Mouse (Mus musculus): ENCODE measurements around the gene Rtn4rl1. TPM values are rescaled to one million over a fixed set of nuclear protein-coding genes. Genes with fewer than 3 reads are reported as not detected.

The Rtn4rl1 gene
- polyA plus RNA-seq, 1 experiment: 0.40 TPM

GRCm38 (mm10) chr11:75240158-75240934 is 46.8 kb downstream of the Rtn4rl1 start:
- Histone ChIP-seq H3K4me3 (ENCODE audit: insufficient read depth, poor library complexity, severe bottlenecking) (no peak overlapping the region), H3K79me3 (ENCODE audit: low read depth) (no peaks in the 10 kb centered on the region), H3K27me3 (ENCODE audit: control insufficient read depth, insufficient read depth, insufficient read length) (peaks cover 16% of the 10 kb centered on the region), H3K36me3 (ENCODE audit: control insufficient read depth, insufficient read depth) (no peaks in the 10 kb centered on the region), H3ac (ENCODE audit: control insufficient read depth, insufficient read length, low read depth) (no peak overlapping the region), H3K79me2 (ENCODE audit: control insufficient read depth, insufficient read depth) (no peaks in the 10 kb centered on the region)
- TF ChIP-seq CEBPB (IDR thresholded peaks at IDR 0.05; ENCODE audit: low read depth): no peak

GRCm38 (mm10) chr11:75242710-75243255 is 49.2 kb downstream of the Rtn4rl1 start:
- TF ChIP-seq CEBPB (IDR thresholded peaks at IDR 0.05; ENCODE audit: low read depth) (no peak), MYOD1 (IDR thresholded peaks at IDR 0.05; ENCODE audit: control insufficient read depth, insufficient read length, low read depth) (no peak), FOSL1 (IDR thresholded peaks at IDR 0.05; ENCODE audit: insufficient read depth, low read length, poor library complexity, severe bottlenecking) (no peak), MYOG (IDR thresholded peaks at IDR 0.05; ENCODE audit: control insufficient read depth, extremely low read depth, insufficient read length) (no peak), CTCF (IDR thresholded peaks at IDR 0.05; ENCODE audit: control insufficient read depth, insufficient read depth, insufficient read length) (no peak), MAX (IDR thresholded peaks at IDR 0.05) (no peak), USF1 (IDR thresholded peaks at IDR 0.05; ENCODE audit: low read depth) (no peak)
- H3K27me3 ChIP-seq (ENCODE audit: control insufficient read depth, insufficient read depth, insufficient read length): peaks cover 4% of the 10 kb centered on the region
- H3K4me3 ChIP-seq (ENCODE audit: insufficient read depth, poor library complexity, severe bottlenecking): no peak overlapping the region
- H3ac ChIP-seq (ENCODE audit: control insufficient read depth, insufficient read length, low read depth): no peak overlapping the region
- H3K79me3 ChIP-seq (ENCODE audit: low read depth): no peaks in the 10 kb centered on the region
- H3K79me2 ChIP-seq (ENCODE audit: control insufficient read depth, insufficient read depth): no peaks in the 10 kb centered on the region
- no peaks in the 10 kb centered on the region for H3K36me3 ChIP-seq (ENCODE audit: control insufficient read depth, insufficient read depth)

GRCm38 (mm10) chr11:75244368-75245275 is 51.0 kb downstream of the Rtn4rl1 start:
- no peaks in the 10 kb centered on the region for H3K79me3 ChIP-seq (ENCODE audit: low read depth)
- H3K27me3 ChIP-seq (ENCODE audit: control insufficient read depth, insufficient read depth, insufficient read length): no peaks in the 10 kb centered on the region
- TF ChIP-seq FOSL1 (IDR thresholded peaks at IDR 0.05; ENCODE audit: insufficient read depth, low read length, poor library complexity, severe bottlenecking) (no peak), MYOG (IDR thresholded peaks at IDR 0.05; ENCODE audit: control insufficient read depth, extremely low read depth, insufficient read length) (no peak), MAX (IDR thresholded peaks at IDR 0.05) (no peak), CEBPB (IDR thresholded peaks at IDR 0.05; ENCODE audit: low read depth) (no peak), CTCF (IDR thresholded peaks at IDR 0.05; ENCODE audit: control insufficient read depth, insufficient read depth, insufficient read length) (no peak), USF1 (IDR thresholded peaks at IDR 0.05; ENCODE audit: low read depth) (no peak), MYOD1 (IDR thresholded peaks at IDR 0.05; ENCODE audit: control insufficient read depth, insufficient read length, low read depth) (no peak)
- H3K36me3 ChIP-seq (ENCODE audit: control insufficient read depth, insufficient read depth): no peaks in the 10 kb centered on the region
- H3K4me3 ChIP-seq (ENCODE audit: insufficient read depth, poor library complexity, severe bottlenecking): no peak overlapping the region
- no peaks in the 10 kb centered on the region for H3K79me2 ChIP-seq (ENCODE audit: control insufficient read depth, insufficient read depth)
- H3ac ChIP-seq (ENCODE audit: control insufficient read depth, insufficient read length, low read depth): no peak overlapping the region

GRCm38 (mm10) chr11:75245372-75246330 is 52.1 kb downstream of the Rtn4rl1 start:
- no peaks in the 10 kb centered on the region for H3K79me2 ChIP-seq (ENCODE audit: control insufficient read depth, insufficient read depth)
- H3K27me3 ChIP-seq (ENCODE audit: control insufficient read depth, insufficient read depth, insufficient read length): no peaks in the 10 kb centered on the region
- no peak overlapping the region for H3ac ChIP-seq (ENCODE audit: control insufficient read depth, insufficient read length, low read depth)
- H3K36me3 ChIP-seq (ENCODE audit: control insufficient read depth, insufficient read depth): no peaks in the 10 kb centered on the region
- no peak overlapping the region for H3K4me3 ChIP-seq (ENCODE audit: insufficient read depth, poor library complexity, severe bottlenecking)
- no peak for TF ChIP-seq MYOD1 (IDR thresholded peaks at IDR 0.05; ENCODE audit: control insufficient read depth, insufficient read length, low read depth)
- TF ChIP-seq USF1 (IDR thresholded peaks at IDR 0.05; ENCODE audit: low read depth): no peak
- TF ChIP-seq MAX (IDR thresholded peaks at IDR 0.05): no peak
- TF ChIP-seq CEBPB (IDR thresholded peaks at IDR 0.05; ENCODE audit: low read depth): no peak
- no peak for TF ChIP-seq MYOG (IDR thresholded peaks at IDR 0.05; ENCODE audit: control insufficient read depth, extremely low read depth, insufficient read length)
- TF ChIP-seq CTCF (IDR thresholded peaks at IDR 0.05; ENCODE audit: control insufficient read depth, insufficient read depth, insufficient read length): no peak
- TF ChIP-seq FOSL1 (IDR thresholded peaks at IDR 0.05; ENCODE audit: insufficient read depth, low read length, poor library complexity, severe bottlenecking): no peak
- H3K79me3 ChIP-seq (ENCODE audit: low read depth): no peaks in the 10 kb centered on the region

GRCm38 (mm10) chr11:75246589-75246988 is 53.0 kb downstream of the Rtn4rl1 start:
- no peak overlapping the region for H3ac ChIP-seq (ENCODE audit: control insufficient read depth, insufficient read length, low read depth)
- no peaks in the 10 kb centered on the region for H3K36me3 ChIP-seq (ENCODE audit: control insufficient read depth, insufficient read depth)
- no peaks in the 10 kb centered on the region for H3K27me3 ChIP-seq (ENCODE audit: control insufficient read depth, insufficient read depth, insufficient read length)
- H3K79me2 ChIP-seq (ENCODE audit: control insufficient read depth, insufficient read depth): no peaks in the 10 kb centered on the region
- no peak for TF ChIP-seq MAX (IDR thresholded peaks at IDR 0.05)
- TF ChIP-seq CEBPB (IDR thresholded peaks at IDR 0.05; ENCODE audit: low read depth): no peak
- no peak for TF ChIP-seq MYOD1 (IDR thresholded peaks at IDR 0.05; ENCODE audit: control insufficient read depth, insufficient read length, low read depth)
- TF ChIP-seq CTCF (IDR thresholded peaks at IDR 0.05; ENCODE audit: control insufficient read depth, insufficient read depth, insufficient read length): no peak
- TF ChIP-seq MYOG (IDR thresholded peaks at IDR 0.05; ENCODE audit: control insufficient read depth, extremely low read depth, insufficient read length): no peak
- no peak for TF ChIP-seq USF1 (IDR thresholded peaks at IDR 0.05; ENCODE audit: low read depth)
- no peak for TF ChIP-seq FOSL1 (IDR thresholded peaks at IDR 0.05; ENCODE audit: insufficient read depth, low read length, poor library complexity, severe bottlenecking)
- no peaks in the 10 kb centered on the region for H3K79me3 ChIP-seq (ENCODE audit: low read depth)
- no peak overlapping the region for H3K4me3 ChIP-seq (ENCODE audit: insufficient read depth, poor library complexity, severe bottlenecking)

All from C2C12 (cell line).